Mouse (Mus musculus) intestine, embryonic 14.5 days (tissue): ENCODE measurements at regions not wholly inside any gene's neighbourhood (a gene's known extent, or its start where the extent isn't known, plus 50 kb on each side); places are given as distances from the start of the nearest gene placed in this dataset.
"Not testable (repeated sequence)": the region's sequence is repeated elsewhere in the genome, so short reads cannot be mapped to it uniquely, and the experiment has no call there.

Source experiments
- ATAC-seq: fragments of 200-750 bp; cut with Nextera tagmentation; replicated peaks from 2 replicates; pipeline ENCODE4 v1.8.0; 2017; ENCODE audit warnings: low read depth, moderate number of reproducible peaks, moderate TSS enrichment, moderate library complexity; ENCODE audit not compliant: low FRiP score, low TSS enrichment
- DNase-seq: peaks from one replicate; pipeline ENCODE4 v3.0.0-alpha.2; 2018; ENCODE audit warnings: low spot score
- H3K27ac ChIP-seq: fragments of 300-500 bp; sonication (generic); 2 replicates; pipeline ENCODE4 v1.5.1; 2014; ENCODE audit warnings: low read depth, mild to moderate bottlenecking, control low read depth
- H3K27me3 ChIP-seq: fragments of 300-500 bp; sonication (generic); replicated peaks from 2 replicates; pipeline ENCODE4 v1.6.1; 2014; ENCODE audit warnings: low read length, control low read depth; ENCODE audit not compliant: control insufficient read depth, insufficient read depth
- H3K36me3 ChIP-seq: fragments of 300-500 bp; sonication (generic); 2 replicates; pipeline ENCODE4 v1.6.1; 2014; ENCODE audit warnings: low read length, control low read depth; ENCODE audit not compliant: control insufficient read depth, insufficient read depth
- H3K4me1 ChIP-seq: fragments of 300-500 bp; sonication (generic); replicated peaks from 2 replicates; pipeline ENCODE4 v1.6.1; 2014; ENCODE audit warnings: low read length, control low read depth, mixed read lengths; ENCODE audit not compliant: control insufficient read depth, insufficient read depth
- H3K4me2 ChIP-seq: fragments of 300-500 bp; sonication (generic); 2 replicates; pipeline ENCODE4 v1.6.1; 2014; ENCODE audit warnings: low read length
- H3K4me3 ChIP-seq: fragments of 300-500 bp; sonication (generic); 2 replicates; pipeline ENCODE4 v1.5.1; 2014; ENCODE audit warnings: low read depth, low read length, control low read depth, mixed read lengths
- H3K9ac ChIP-seq: fragments of 300-500 bp; sonication (generic); 2 replicates; pipeline ENCODE4 v1.6.1; 2014; ENCODE audit warnings: mild to moderate bottlenecking, low read length
- H3K9me3 ChIP-seq: fragments of 300-500 bp; sonication (generic); 2 replicates; pipeline ENCODE4 v1.6.1; 2016; ENCODE audit warnings: low read length, control low read depth; ENCODE audit not compliant: control insufficient read depth
- WGBS: fragments of 180-500 bp; shearing (Covaris S2); extraction: QIAGEN DNeasy Blood & Tissue Kit; methylation state at CpG from one replicate; pipeline ENCODE4 v1.1.7; 2014; 5-methylcytosine and 5-hydroxymethylcytosine counted together

GRCm38 (mm10) chr5:59996698-59997097, 1811.9 kb upstream of the G6pd2 start:
- 66% methylated on average over 3 of the region's 3 CpGs for WGBS
- Histone ChIP-seq H3K4me1 (no peaks in the 10 kb centered on the region), H3K36me3 (no peaks in the 10 kb centered on the region), H3K27me3 (no peaks in the 10 kb centered on the region), H3K9me3 (no peaks in the 10 kb centered on the region), H3K4me3 (no peak overlapping the region), H3K9ac (no peak overlapping the region), H3K27ac (no peak overlapping the region), H3K4me2 (no peak overlapping the region)
- ATAC-seq (no peak), DNase-seq (no peak)

GRCm38 (mm10) chr5:60042603-60043175, 1765.9 kb upstream of the G6pd2 start:
- H3K4me1 ChIP-seq, H3K27ac ChIP-seq, H3K9ac ChIP-seq, H3K4me3 ChIP-seq, H3K4me2 ChIP-seq, H3K36me3 ChIP-seq, H3K27me3 ChIP-seq, DNase-seq, H3K9me3 ChIP-seq: not testable (repeated sequence)
- ATAC-seq, result peak; percentile 100
- WGBS, result 94% methylated on average over 6 of the region's 7 CpGs

GRCm38 (mm10) chr5:60049053-60049452, 1759.6 kb upstream of the G6pd2 start:
- no peak for DNase-seq
- Histone ChIP-seq H3K4me1 (no peaks in the 10 kb centered on the region), H3K9me3 (no peaks in the 10 kb centered on the region), H3K9ac (no peak overlapping the region), H3K27ac (no peak overlapping the region), H3K36me3 (no peaks in the 10 kb centered on the region), H3K27me3 (no peaks in the 10 kb centered on the region), H3K4me2 (no peak overlapping the region), H3K4me3 (no peak overlapping the region)
- WGBS, result 90% methylated on average over 3 of the region's 3 CpGs
- no peak for ATAC-seq

GRCm38 (mm10) chr5:60061178-60061577, 1747.4 kb upstream of the G6pd2 start:
- ATAC-seq, result no peak
- H3K36me3 ChIP-seq, result no peaks in the 10 kb centered on the region
- H3K27ac ChIP-seq, result no peak overlapping the region
- H3K9ac ChIP-seq, result no peak overlapping the region
- 62% methylated on average over 6 of the region's 6 CpGs for WGBS
- no peak for DNase-seq
- H3K9me3 ChIP-seq, result no peaks in the 10 kb centered on the region
- no peak overlapping the region for H3K4me2 ChIP-seq
- no peaks in the 10 kb centered on the region for H3K27me3 ChIP-seq
- H3K4me1 ChIP-seq, result no peaks in the 10 kb centered on the region
- no peak overlapping the region for H3K4me3 ChIP-seq
